16 mouse cellular contexts compared by ENCODE assay signal in the genomic region with DNA sequence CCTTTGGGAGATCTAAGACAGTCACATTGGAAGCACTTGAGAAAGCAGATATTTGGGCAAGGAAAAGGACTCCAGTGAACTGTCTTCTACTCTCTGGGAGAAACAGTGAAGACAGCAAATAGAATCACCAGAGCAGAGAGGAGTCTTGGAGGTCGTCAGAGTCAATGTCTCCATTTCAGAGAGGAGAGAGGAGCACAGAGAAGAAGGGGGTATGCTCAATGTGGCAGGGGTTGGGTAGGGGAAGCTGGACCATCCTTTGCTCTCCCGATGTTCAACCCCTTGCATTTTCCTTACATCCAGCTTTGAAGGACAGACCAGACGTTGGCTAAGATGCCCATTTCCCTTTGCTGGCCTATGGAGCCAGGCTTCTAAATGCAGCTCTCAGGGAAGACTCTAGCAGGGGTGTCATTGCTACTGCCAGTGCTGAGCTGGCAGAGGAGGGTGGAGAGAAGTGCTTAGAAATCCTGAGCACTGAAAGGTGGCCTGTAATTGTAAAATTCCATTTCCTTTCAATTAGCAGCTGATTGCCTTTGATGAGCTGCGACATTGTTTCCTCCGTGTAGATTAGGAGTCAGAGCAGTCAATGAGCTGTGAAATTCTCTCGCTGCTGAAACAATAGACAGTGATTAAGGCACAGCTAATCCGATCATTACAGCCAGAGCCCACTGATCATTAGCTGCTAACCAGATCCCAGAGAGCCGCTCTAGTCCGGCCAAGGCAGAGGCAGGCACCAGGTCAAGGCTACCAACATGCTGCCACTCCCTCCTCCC.
A peak's percentile ranks its signal among the peaks of the same experiment; 100 is the strongest.
DNase-seq lines count a peak whose midpoint lies in the region; ATAC-seq and TF ChIP-seq lines count a peak whose summit lies in the region.
"Had no signal": no experiment of that assay in that cellular context is flagged by ENCODE, and none has a peak within 500 bp of the region (broad histone marks: within the 10 kb centered on the region; RNA-seq: fewer than 3 reads in every experiment).

No protein-coding gene starts in this region.

- no peak overlapping the region for H3K4me2 ChIP-seq in liver, embryonic 11.5 days
- no peak overlapping the region for H3K4me2 ChIP-seq in embryonic facial prominence, embryonic 11.5 days (ENCODE audit: low read depth, low read length)
- H3K4me2 ChIP-seq in intestine, embryonic 16.5 days (ENCODE audit: low read depth, low read length): no peak overlapping the region
- H3K4me2 ChIP-seq: embryonic facial prominence, embryonic 15.5 days; heart, embryonic 15.5 days; liver, embryonic 15.5 days had no signal

- no peak for TF ChIP-seq POLR2A in liver, adult 2 months (IDR thresholded peaks at IDR 0.05; ENCODE audit: extremely low read depth, insufficient read depth, low read length)
- no peak for TF ChIP-seq POLR2A in kidney, adult 2 months (IDR thresholded peaks at IDR 0.05; ENCODE audit: low read depth, low read length)

- H3K9me3 ChIP-seq in liver, embryonic 11.5 days (ENCODE audit: control insufficient read depth, low read length): no peaks in the 10 kb centered on the region
- no peaks in the 10 kb centered on the region for H3K9me3 ChIP-seq in embryonic facial prominence, embryonic 11.5 days (replicated peaks; ENCODE audit: control insufficient read depth, low read length)
- H3K9me3 ChIP-seq in intestine, embryonic 16.5 days (ENCODE audit: control insufficient read depth, low read length): no peaks in the 10 kb centered on the region
- no peaks in the 10 kb centered on the region for H3K9me3 ChIP-seq in heart, embryonic 10.5 days
- H3K9me3 ChIP-seq: embryonic facial prominence, embryonic 15.5 days; heart, embryonic 15.5 days; liver, embryonic 15.5 days had no signal

- H3K4me1 ChIP-seq in liver, adult 2 months (ENCODE audit: control insufficient read depth, insufficient read depth, low read length): 0 out of 2 replicates have a peak, but pooled peaks cover 2% of the 10 kb centered on the region
- H3K4me1 ChIP-seq in liver, embryonic 11.5 days (replicated peaks; ENCODE audit: control insufficient read depth, insufficient read depth, low read length): no peaks in the 10 kb centered on the region
- no peaks in the 10 kb centered on the region for H3K4me1 ChIP-seq in embryonic facial prominence, embryonic 11.5 days (ENCODE audit: control insufficient read depth, insufficient read depth, low read length)
- no peaks in the 10 kb centered on the region for H3K4me1 ChIP-seq in intestine, embryonic 16.5 days (ENCODE audit: control insufficient read depth, insufficient read depth, low read length)
- H3K4me1 ChIP-seq in kidney, adult 2 months (ENCODE audit: control insufficient read depth, insufficient read depth, low read length): no peaks in the 10 kb centered on the region
- peaks cover 12% of the 10 kb centered on the region for H3K4me1 ChIP-seq in heart, embryonic 10.5 days
- H3K4me1 ChIP-seq: liver, embryonic 15.5 days had no signal

- no peak for ATAC-seq in liver, embryonic 11.5 days (replicated peaks; ENCODE audit: low FRiP score)
- ATAC-seq in embryonic facial prominence, embryonic 11.5 days (replicated peaks; ENCODE audit: insufficient number of reproducible peaks, low FRiP score, low TSS enrichment, low read depth): 0 out of 2 replicates have a peak, but pooled peaks have one; percentile 29
- ATAC-seq in intestine, embryonic 16.5 days: no peak; the same call in 1 of the 2 replicates

- 37% methylated on average over 9 of the region's 9 CpGs for WGBS in liver, adult 2 months
- WGBS in liver, embryonic 11.5 days: 18% methylated on average over 9 of the region's 9 CpGs
- WGBS in embryonic facial prominence, embryonic 11.5 days: 15% methylated on average over 9 of the region's 9 CpGs
- 30% methylated on average over 9 of the region's 9 CpGs for WGBS in intestine, embryonic 16.5 days
- WGBS in kidney, adult 2 months: 30% methylated on average over 9 of the region's 9 CpGs
- WGBS in heart, embryonic 10.5 days: 22% methylated on average over 9 of the region's 9 CpGs

- H3K27me3 ChIP-seq in liver, adult 2 months (ENCODE audit: control insufficient read depth, insufficient read depth, low read length): no peaks in the 10 kb centered on the region; the same call in 1 of the 2 replicates
- no peaks in the 10 kb centered on the region for H3K27me3 ChIP-seq in liver, embryonic 11.5 days (replicated peaks; ENCODE audit: control insufficient read depth, insufficient read depth, low read length)
- no peaks in the 10 kb centered on the region for H3K27me3 ChIP-seq in embryonic facial prominence, embryonic 11.5 days (ENCODE audit: control insufficient read depth, insufficient read depth, low read length)
- H3K27me3 ChIP-seq in intestine, embryonic 16.5 days (replicated peaks; ENCODE audit: control insufficient read depth, insufficient read depth, low read length): no peaks in the 10 kb centered on the region
- H3K27me3 ChIP-seq in kidney, adult 2 months (replicated peaks; ENCODE audit: control insufficient read depth, insufficient read depth, low read length): no peaks in the 10 kb centered on the region
- 0 out of 2 replicates have a peak, but pooled peaks cover 3% of the 10 kb centered on the region for H3K27me3 ChIP-seq in heart, embryonic 10.5 days (ENCODE audit: insufficient read depth, poor library complexity, severe bottlenecking)
- H3K27me3 ChIP-seq: liver, embryonic 15.5 days had no signal

- no peak overlapping the region for H3K4me3 ChIP-seq in liver, adult 2 months (ENCODE audit: insufficient read depth, low read depth, low read length)
- no peak overlapping the region for H3K4me3 ChIP-seq in liver, embryonic 11.5 days (ENCODE audit: low read depth, low read length)
- no peak overlapping the region for H3K4me3 ChIP-seq in embryonic facial prominence, embryonic 11.5 days (ENCODE audit: low read depth, low read length)
- no peak overlapping the region for H3K4me3 ChIP-seq in intestine, embryonic 16.5 days (ENCODE audit: low read length)
- H3K4me3 ChIP-seq in kidney, adult 2 months (ENCODE audit: insufficient read depth, low read depth, low read length): no peak overlapping the region
- no peak overlapping the region for H3K4me3 ChIP-seq in heart, embryonic 10.5 days
- H3K4me3 ChIP-seq: embryonic facial prominence, embryonic 15.5 days; heart, embryonic 15.5 days; liver, embryonic 15.5 days had no signal

- H3K36me3 ChIP-seq in liver, adult 2 months (ENCODE audit: control insufficient read depth, insufficient read depth, low read length): no peaks in the 10 kb centered on the region
- H3K36me3 ChIP-seq in liver, embryonic 11.5 days (ENCODE audit: control insufficient read depth, insufficient read depth, low read length): no peaks in the 10 kb centered on the region
- no peaks in the 10 kb centered on the region for H3K36me3 ChIP-seq in embryonic facial prominence, embryonic 11.5 days (replicated peaks; ENCODE audit: control insufficient read depth, insufficient read depth, low read depth, low read length)
- H3K36me3 ChIP-seq in intestine, embryonic 16.5 days (ENCODE audit: control insufficient read depth, insufficient read depth, low read length): no peaks in the 10 kb centered on the region
- no peaks in the 10 kb centered on the region for H3K36me3 ChIP-seq in kidney, adult 2 months (ENCODE audit: control insufficient read depth, insufficient read depth, low read length)
- H3K36me3 ChIP-seq in heart, embryonic 10.5 days: no peaks in the 10 kb centered on the region
- H3K36me3 ChIP-seq: embryonic facial prominence, embryonic 15.5 days; heart, embryonic 15.5 days; liver, embryonic 15.5 days had no signal

- H3K27ac ChIP-seq in liver, adult 2 months (replicated peaks; ENCODE audit: insufficient read depth, low read depth, low read length): peak overlapping the region; percentile 65
- no peak overlapping the region for H3K27ac ChIP-seq in liver, embryonic 11.5 days (ENCODE audit: low read depth, low read length)
- no peak overlapping the region for H3K27ac ChIP-seq in embryonic facial prominence, embryonic 11.5 days (replicated peaks; ENCODE audit: low read depth, low read length)
- peak overlapping the region; percentile 10; the same call in 1 of the 2 replicates for H3K27ac ChIP-seq in intestine, embryonic 16.5 days (ENCODE audit: low read length)
- no peak overlapping the region for H3K27ac ChIP-seq in kidney, adult 2 months (ENCODE audit: insufficient read depth, low read depth, low read length)
- H3K27ac ChIP-seq in heart, embryonic 10.5 days: no peak overlapping the region
- H3K27ac ChIP-seq: embryonic facial prominence, embryonic 15.5 days; heart, embryonic 15.5 days; liver, embryonic 15.5 days had no signal

- H3K9ac ChIP-seq in liver, adult 2 months (ENCODE audit: low read depth, low read length): no peak overlapping the region
- H3K9ac ChIP-seq in liver, embryonic 11.5 days (ENCODE audit: low read depth, low read length): no peak overlapping the region
- no peak overlapping the region for H3K9ac ChIP-seq in embryonic facial prominence, embryonic 11.5 days (replicated peaks; ENCODE audit: low read length)
- no peak overlapping the region for H3K9ac ChIP-seq in intestine, embryonic 16.5 days (ENCODE audit: low read depth, low read length)
- H3K9ac ChIP-seq: embryonic facial prominence, embryonic 15.5 days; heart, embryonic 15.5 days; liver, embryonic 15.5 days had no signal

- no peak for TF ChIP-seq CTCF in liver, adult 2 months (IDR thresholded peaks at IDR 0.05; ENCODE audit: low read depth, low read length)
- no peak for TF ChIP-seq CTCF in kidney, adult 2 months (conservative IDR thresholded peaks at IDR 0.05; ENCODE audit: insufficient read depth, insufficient read length, low read depth, low read length)

- no peak for DNase-seq in liver, adult 2 months (ENCODE audit: extremely low read depth, low read depth, low spot score)
- DNase-seq in liver, embryonic 11.5 days (ENCODE audit: low spot score): no peak
- DNase-seq in embryonic facial prominence, embryonic 11.5 days (ENCODE audit: low spot score): no peak
- DNase-seq in retina, postnatal 1 day: peak; percentile 97
- no peak for DNase-seq in kidney, adult 2 months
- DNase-seq in heart, embryonic 10.5 days (ENCODE audit: low spot score): no peak
- no peak for DNase-seq in heart, postnatal 4 days
- DNase-seq: adrenal gland, adult 8-10 months; cerebellum, adult 2 months; gastrocnemius, postnatal 10 days; kidney, adult 9 months; thymus, adult 2 months had no signal

- no peaks in the 10 kb centered on the region for H3K79me2 ChIP-seq in liver, adult 2 months (ENCODE audit: control insufficient read depth, insufficient read depth, low read length)

Comparison
In these comparisons a context has a peak if more than half of its experiments do, and no peak if none do; other contexts are left out.
1. H3K27ac ChIP-seq: peak in liver, adult 2 months (single experiment) and intestine, embryonic 16.5 days (single experiment); none in liver, embryonic 11.5 days (single experiment), embryonic facial prominence, embryonic 11.5 days (single experiment), kidney, adult 2 months (single experiment) and heart, embryonic 10.5 days (single experiment).